Mouse (Mus musculus) liver, postnatal 0 days (tissue): ENCODE measurements around the gene Dnm3. TPM values are rescaled to one million over a fixed set of nuclear protein-coding genes. Genes with fewer than 3 reads are reported as not detected.

ENCODE experiments used
- ATAC-seq: fragments of 200-750 bp; cut with Nextera tagmentation; 2 replicates; pipeline ENCODE4 v1.8.0; 2017; ENCODE audit warnings: mild to moderate bottlenecking, moderate library complexity
- DNase-seq: peaks from one replicate; pipeline ENCODE4 v3.0.0-alpha.2; 2016
- H3K27ac ChIP-seq: fragments of 300-500 bp; sonication (generic); 2 replicates; pipeline ENCODE4 v1.5.1; 2014; ENCODE audit warnings: antibody characterized with exemption, moderate library complexity, mild to moderate bottlenecking, low read depth
- H3K27me3 ChIP-seq: fragments of 300-500 bp; sonication (generic); 2 replicates; pipeline ENCODE4 v1.6.1; 2014; ENCODE audit warnings: low read length, control low read depth, mixed read lengths; ENCODE audit not compliant: insufficient read depth
- H3K36me3 ChIP-seq: fragments of 300-500 bp; sonication (generic); replicated peaks from 2 replicates; pipeline ENCODE4 v1.6.1; 2014; ENCODE audit warnings: mild to moderate bottlenecking, control low read depth, low read length, moderate library complexity, mixed read lengths; ENCODE audit not compliant: insufficient read depth
- H3K4me1 ChIP-seq: fragments of 300-500 bp; sonication (generic); 2 replicates; pipeline ENCODE4 v1.6.1; 2014; ENCODE audit warnings: antibody characterized with exemption, mild to moderate bottlenecking, control low read depth; ENCODE audit not compliant: insufficient read depth
- H3K4me2 ChIP-seq: fragments of 300-500 bp; sonication (generic); 2 replicates; pipeline ENCODE4 v1.6.1; 2014; ENCODE audit warnings: low read depth, mild to moderate bottlenecking, low read length, moderate library complexity, mixed read lengths
- H3K4me3 ChIP-seq: fragments of 300-500 bp; sonication (generic); 2 replicates; pipeline ENCODE4 v1.5.1; 2014; ENCODE audit warnings: low read depth, low read length
- H3K9ac ChIP-seq: fragments of 300-500 bp; sonication (generic); replicated peaks from 2 replicates; pipeline ENCODE4 v1.6.1; 2014; ENCODE audit warnings: mild to moderate bottlenecking, moderate library complexity
- H3K9me3 ChIP-seq: fragments of 300-500 bp; sonication (generic); 2 replicates; pipeline ENCODE4 v1.6.1; 2016; ENCODE audit warnings: mild to moderate bottlenecking, control low read depth, low read length, mixed read lengths
- CTCF ChIP-seq: sonication (generic); IDR thresholded peaks from 2 replicates; pipeline ENCODE4 v1.5.1; 2016; ENCODE audit warnings: antibody characterized with exemption, low read depth
- EP300 ChIP-seq: IDR thresholded peaks from 2 replicates; pipeline ENCODE4 v1.6.1; 2016; ENCODE audit warnings: antibody characterized with exemption, low read depth, mild to moderate bottlenecking
- WGBS: fragments of 180-500 bp; shearing (Covaris S2); extraction: QIAGEN DNeasy Blood & Tissue Kit; methylation state at CpG from one replicate; pipeline ENCODE4 v1.1.7; 2014; ENCODE audit not compliant: insufficient replicate concordance; 5-methylcytosine and 5-hydroxymethylcytosine counted together
- polyA plus RNA-seq: library from polyadenylated mRNA; unstranded; fragments of >200 nt; fragmentation: Nextera tagmentation; extraction: Ambion mirVana; gene quantifications from 2 replicates; pipeline ENCODE4 v1.2.1, GENCODE M21; 2015

Gene Dnm3
- polyA plus RNA-seq, 1 experiment from 2014 or later = 0.14 TPM

DNA sequence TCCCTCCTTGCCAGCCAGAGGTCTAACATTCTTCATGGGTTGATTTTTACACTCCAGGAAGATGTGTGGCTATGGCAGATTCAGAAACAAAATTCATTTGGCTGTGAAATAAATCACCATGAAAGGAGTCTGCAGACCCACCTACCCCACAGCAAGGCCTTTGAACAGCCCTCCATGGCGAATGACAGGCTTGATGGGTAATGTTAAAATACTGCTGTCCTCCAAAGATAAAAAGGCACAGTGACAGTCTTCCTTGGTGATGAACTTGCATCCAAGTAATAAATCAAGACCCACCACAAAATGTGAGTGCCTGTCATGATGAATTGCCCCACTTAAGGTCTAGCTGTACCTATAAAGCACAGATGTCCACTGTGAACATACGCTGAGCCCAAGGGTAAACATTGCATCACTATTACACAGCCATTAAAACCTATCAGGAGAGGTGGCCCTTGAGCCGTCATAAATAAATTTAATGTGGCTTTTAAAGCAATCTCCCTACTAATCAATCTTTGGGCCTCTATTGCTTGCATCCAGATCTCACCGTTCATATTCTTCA lies 131.3 kb downstream of the Dnm3 start:
- 71% methylated on average over 4 of the region's 4 CpGs for WGBS
- Histone ChIP-seq H3K4me1 (no peaks in the 10 kb centered on the region), H3K9ac (no peak overlapping the region), H3K36me3 (no peaks in the 10 kb centered on the region), H3K4me2 (no peak overlapping the region), H3K4me3 (no peak overlapping the region), H3K9me3 (no peaks in the 10 kb centered on the region), H3K27ac (no peak overlapping the region), H3K27me3 (no peaks in the 10 kb centered on the region)
- ATAC-seq (no peak), DNase-seq (no peak)
- no peak for TF ChIP-seq EP300
- TF ChIP-seq CTCF = no peak

DNA sequence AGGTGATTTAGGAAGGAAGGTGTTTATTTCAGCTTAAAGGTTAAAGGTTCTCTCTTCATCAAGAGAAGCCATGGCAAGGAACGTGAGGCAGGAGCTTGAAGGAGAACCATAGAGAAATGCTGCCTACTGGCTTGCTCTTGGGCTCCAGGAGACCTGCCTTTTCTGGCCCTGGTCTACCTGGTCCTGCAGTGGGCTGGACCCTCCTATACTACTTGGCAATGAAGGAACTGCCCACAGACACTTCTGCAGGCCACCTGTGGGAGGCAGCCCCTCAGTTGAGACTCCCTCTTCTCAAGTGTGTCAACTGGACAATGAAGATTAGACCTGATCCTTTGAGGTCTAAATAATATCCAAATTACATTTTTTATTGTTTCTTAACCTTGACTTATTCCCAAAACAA lies 140.7 kb downstream of the Dnm3 start:
- H3K36me3 ChIP-seq = no peaks in the 10 kb centered on the region
- H3K27ac ChIP-seq = no peak overlapping the region
- H3K4me2 ChIP-seq = no peak overlapping the region
- no peak for ATAC-seq
- no peaks in the 10 kb centered on the region for H3K9me3 ChIP-seq
- TF ChIP-seq EP300 = no peak
- no peak for TF ChIP-seq CTCF
- no peak overlapping the region for H3K4me3 ChIP-seq
- DNase-seq = no peak
- H3K9ac ChIP-seq = no peak overlapping the region
- 91% methylated on average over 1 of the region's 1 CpGs for WGBS
- no peaks in the 10 kb centered on the region for H3K27me3 ChIP-seq
- no peaks in the 10 kb centered on the region for H3K4me1 ChIP-seq

DNA sequence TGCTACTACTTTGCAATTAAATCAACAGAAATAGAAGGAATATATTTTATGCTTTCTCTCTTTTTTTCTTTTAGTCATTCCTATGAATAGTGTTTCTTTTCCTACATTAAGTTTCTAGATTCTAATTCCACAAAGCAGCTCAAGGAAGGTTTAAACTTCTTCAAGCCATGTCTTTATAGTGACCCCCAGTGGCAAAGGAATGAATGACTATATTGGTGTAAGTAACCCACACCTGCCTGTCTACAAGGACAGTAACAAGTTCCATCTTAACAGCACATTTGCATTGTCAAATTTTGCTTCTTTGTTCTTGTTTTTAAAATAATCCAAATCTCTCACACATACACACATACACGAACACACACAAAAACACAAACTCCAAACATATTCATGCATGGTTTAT lies 141.2 kb downstream of the Dnm3 start:
- Histone ChIP-seq H3K27me3 (no peaks in the 10 kb centered on the region), H3K4me3 (no peak overlapping the region), H3K27ac (no peak overlapping the region), H3K4me1 (no peaks in the 10 kb centered on the region), H3K9ac (no peak overlapping the region), H3K36me3 (no peaks in the 10 kb centered on the region), H3K4me2 (no peak overlapping the region), H3K9me3 (no peaks in the 10 kb centered on the region)
- TF ChIP-seq EP300 (no peak), CTCF (peak; percentile 63)
- 25% methylated on average over 1 of the region's 1 CpGs for WGBS
- no peak for DNase-seq
- no peak for ATAC-seq

DNA sequence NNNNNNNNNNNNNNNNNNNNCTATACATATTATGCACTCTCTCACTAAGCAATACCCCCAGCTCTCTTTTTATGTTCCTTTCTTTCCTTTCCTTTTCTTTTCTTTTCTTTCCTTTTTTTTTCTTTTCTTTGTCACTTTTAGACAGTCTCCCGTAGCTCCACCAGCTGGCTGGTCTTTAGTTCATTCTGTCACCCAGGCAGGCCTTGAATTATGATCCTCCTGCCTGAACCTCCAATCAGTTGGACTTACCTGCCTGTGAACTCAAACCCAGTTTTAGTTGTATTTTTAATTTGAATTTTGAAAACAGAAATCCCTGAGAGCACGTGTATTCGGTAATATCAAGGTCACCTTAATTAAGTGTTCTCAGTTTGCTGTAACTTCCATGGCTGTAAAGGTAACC lies 141.6 kb downstream of the Dnm3 start:
- 74% methylated on average over 3 of the region's 3 CpGs for WGBS
- ATAC-seq = no peak

DNA sequence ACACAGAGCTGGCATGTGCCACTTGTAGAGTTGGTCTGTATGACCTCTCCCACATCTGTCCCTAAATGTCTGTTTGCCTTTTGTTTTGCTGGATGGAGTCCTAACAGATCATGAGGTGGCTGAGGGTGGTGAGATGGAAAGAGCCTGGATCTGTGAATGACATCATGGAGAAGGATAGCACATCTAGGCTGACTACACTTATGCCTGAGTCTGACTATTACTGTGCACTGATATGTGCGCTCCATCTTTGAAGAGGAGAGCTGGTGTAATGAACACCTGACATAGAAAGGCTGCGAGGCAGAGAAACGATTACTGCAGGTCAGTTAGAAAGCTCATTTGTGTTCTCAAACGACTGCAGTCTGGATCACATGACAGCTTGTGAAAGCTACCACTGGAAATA lies 149.2 kb downstream of the Dnm3 start:
- TF ChIP-seq EP300 = no peak
- TF ChIP-seq CTCF = no peak
- H3K36me3 ChIP-seq = no peaks in the 10 kb centered on the region
- no peak overlapping the region for H3K9ac ChIP-seq
- H3K4me2 ChIP-seq = no peak overlapping the region
- H3K9me3 ChIP-seq = no peaks in the 10 kb centered on the region
- no peak overlapping the region for H3K27ac ChIP-seq
- H3K27me3 ChIP-seq = no peaks in the 10 kb centered on the region
- no peak for DNase-seq
- no peaks in the 10 kb centered on the region for H3K4me1 ChIP-seq
- ATAC-seq = no peak
- 72% methylated on average over 4 of the region's 4 CpGs for WGBS
- H3K4me3 ChIP-seq = no peak overlapping the region

More for the DNA sequence above, 141.6 kb downstream of the Dnm3 start:
- H3K9me3 ChIP-seq = no peaks in the 10 kb centered on the region
- no peaks in the 10 kb centered on the region for H3K4me1 ChIP-seq
- no peak overlapping the region for H3K27ac ChIP-seq
- no peak overlapping the region for H3K9ac ChIP-seq
- no peak for DNase-seq
- no peak overlapping the region for H3K4me2 ChIP-seq
- H3K27me3 ChIP-seq = no peaks in the 10 kb centered on the region
- H3K4me3 ChIP-seq = no peak overlapping the region
- TF ChIP-seq EP300 (no peak), CTCF (no peak)
- H3K36me3 ChIP-seq = no peaks in the 10 kb centered on the region

DNA sequence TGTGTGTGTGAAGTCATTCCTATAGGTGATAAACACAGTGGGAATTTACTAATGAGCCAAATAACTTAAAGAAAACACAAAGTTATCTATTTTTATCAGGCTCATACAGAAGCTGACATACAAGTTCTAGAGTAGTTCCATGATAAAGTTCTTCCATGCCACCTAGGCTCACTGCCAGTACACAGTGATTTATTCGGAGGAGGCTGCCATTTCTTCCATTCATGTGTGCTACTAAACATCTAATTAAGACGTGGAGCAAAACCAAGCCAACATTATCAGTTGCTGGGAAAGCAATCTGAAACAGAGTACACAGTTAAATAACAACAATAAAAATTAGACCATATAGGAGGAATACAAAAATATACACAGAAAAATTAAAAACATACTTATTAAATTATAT lies 150.2 kb downstream of the Dnm3 start:
- WGBS = 60% methylated on average over 2 of the region's 2 CpGs
- Histone ChIP-seq H3K27me3 (no peaks in the 10 kb centered on the region), H3K27ac (no peak overlapping the region), H3K36me3 (no peaks in the 10 kb centered on the region), H3K4me3 (no peak overlapping the region), H3K4me2 (no peak overlapping the region), H3K9ac (no peak overlapping the region), H3K9me3 (no peaks in the 10 kb centered on the region), H3K4me1 (no peaks in the 10 kb centered on the region)
- DNase-seq = no peak
- ATAC-seq = no peak
- no peak for TF ChIP-seq EP300
- no peak for TF ChIP-seq CTCF

DNA sequence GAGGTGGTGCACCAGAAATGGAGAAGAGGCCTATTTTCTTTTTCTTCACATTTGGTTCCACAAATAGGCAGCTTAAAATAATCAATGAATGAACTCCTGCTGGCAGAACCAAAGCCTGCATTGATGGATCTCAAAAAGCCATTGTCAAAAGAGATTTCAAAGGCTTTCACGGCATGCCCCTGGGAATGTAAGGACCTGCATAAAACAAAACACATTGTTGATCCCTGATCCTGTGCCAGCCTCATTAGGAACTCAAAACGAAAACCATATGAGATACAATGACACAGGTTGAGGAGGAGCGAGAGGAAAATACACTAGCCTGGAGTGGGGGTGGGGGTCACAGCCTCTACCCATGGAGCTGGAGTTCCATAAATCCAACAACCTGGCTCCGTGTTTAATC lies 153.4 kb downstream of the Dnm3 start:
- TF ChIP-seq EP300 = no peak
- TF ChIP-seq CTCF = no peak
- WGBS = 74% methylated on average over 4 of the region's 4 CpGs
- DNase-seq (no peak), ATAC-seq (no peak)
- Histone ChIP-seq H3K9ac (no peak overlapping the region), H3K9me3 (no peaks in the 10 kb centered on the region), H3K4me2 (no peak overlapping the region), H3K4me1 (no peaks in the 10 kb centered on the region), H3K27ac (no peak overlapping the region), H3K36me3 (no peaks in the 10 kb centered on the region), H3K4me3 (no peak overlapping the region), H3K27me3 (no peaks in the 10 kb centered on the region)
